Mouse (Mus musculus) cerebellum, adult 2 months (tissue): ENCODE results near the gene Serpine1. TPM values are rescaled to one million over a fixed set of nuclear protein-coding genes. Genes with fewer than 3 reads are reported as not detected.

Experiments
- DNase-seq, 2 experiments: peaks; one replicate each; pipeline ENCODE4 v3.0.0; 2021
- H3K27ac ChIP-seq: fragments of 200-500 bp; 2 replicates; pipeline ENCODE4 v1.5.1; 2012; ENCODE audit warnings: low read length, control low read depth, inconsistent platforms; ENCODE audit not compliant: insufficient read depth
- H3K27me3 ChIP-seq: fragments of 200-500 bp; 2 replicates; pipeline ENCODE4 v1.6.1; 2012; ENCODE audit warnings: inconsistent platforms, mild to moderate bottlenecking, low read length, moderate library complexity; ENCODE audit not compliant: control insufficient read depth, insufficient read depth
- H3K4me1 ChIP-seq: fragments of 200-500 bp; 2 replicates; pipeline ENCODE4 v1.6.1; 2011; ENCODE audit warnings: low read length; ENCODE audit not compliant: control insufficient read depth, insufficient read depth
- H3K4me3 ChIP-seq: fragments of 200-500 bp; replicated peaks from 2 replicates; pipeline ENCODE3; 2011; ENCODE audit warnings: mild to moderate bottlenecking, low read depth, low read length, control low read depth; ENCODE audit not compliant: insufficient read depth
- CTCF ChIP-seq: fragments of 200-500 bp; IDR thresholded peaks from 2 replicates; pipeline ENCODE4 v1.5.1; 2011; ENCODE audit warnings: low read depth, mild to moderate bottlenecking, control low read depth, low read length, moderate library complexity, borderline replicate concordance; ENCODE audit not compliant: insufficient read depth
- POLR2A ChIP-seq: fragments of 200-500 bp; IDR thresholded peaks from 2 replicates; pipeline ENCODE4 v1.6.1; 2011; ENCODE audit warnings: low read length, control low read depth, borderline replicate concordance; ENCODE audit not compliant: insufficient read depth
- WGBS: fragments of 180-500 bp; shearing (Covaris S2); methylation state at CpG from one replicate; pipeline ENCODE4 v1.1.7; 2018; 5-methylcytosine and 5-hydroxymethylcytosine counted together
- polyA plus RNA-seq: library from polyadenylated mRNA; depleted of rRNA; stranded (reverse); fragments of >200 nt; gene quantifications from 2 replicates; pipeline ENCODE4 v1.2.3, GENCODE M21; 2012

The Serpine1 gene
- polyA plus RNA-seq, 1 experiment = 0.38 TPM

- Histone ChIP-seq H3K4me1 (no peaks in the 10 kb centered on the region), H3K4me3 (peak overlapping the region; percentile 54), H3K27me3 (no peaks in the 10 kb centered on the region), H3K27ac (no peak overlapping the region)
- TF ChIP-seq CTCF = no peak
- no peak for TF ChIP-seq POLR2A
- under 1% methylated on average over 78 of the region's 78 CpGs for WGBS
- peak; percentile 39 to 48 for DNase-seq
These were observed 40.7 kb downstream of the Serpine1 start for GRCm38 (mm10) chr5:137031076-137032032.

GRCm38 (mm10) chr5:137030416-137030810, 41.7 kb downstream of the Serpine1 start:
- no peak for TF ChIP-seq CTCF
- no peak for TF ChIP-seq POLR2A
- Histone ChIP-seq H3K4me1 (no peaks in the 10 kb centered on the region), H3K27ac (no peak overlapping the region), H3K27me3 (no peaks in the 10 kb centered on the region), H3K4me3 (peak overlapping the region; percentile 54)
- no peak for DNase-seq
- WGBS = 5% methylated on average over 22 of the region's 22 CpGs

GRCm38 (mm10) chr5:137029643-137030415, 42.2 kb downstream of the Serpine1 start:
- Histone ChIP-seq H3K27ac (no peak overlapping the region), H3K4me3 (peak overlapping the region; percentile 54), H3K4me1 (no peaks in the 10 kb centered on the region), H3K27me3 (no peaks in the 10 kb centered on the region)
- under 1% methylated on average over 52 of the region's 52 CpGs for WGBS
- peak; percentile 94 to 96 for DNase-seq
- TF ChIP-seq CTCF = no peak
- TF ChIP-seq POLR2A = peak; percentile 94

GRCm38 (mm10) chr5:137029273-137029585, 42.8 kb downstream of the Serpine1 start:
- TF ChIP-seq POLR2A (no peak), CTCF (no peak)
- WGBS = under 1% methylated on average over 8 of the region's 8 CpGs
- no peaks in the 10 kb centered on the region for H3K27me3 ChIP-seq
- H3K4me1 ChIP-seq = no peaks in the 10 kb centered on the region
- DNase-seq = peak in 1 of 2 experiments; percentile 30
- no peak overlapping the region for H3K27ac ChIP-seq
- no peak overlapping the region for H3K4me3 ChIP-seq

- H3K27me3 ChIP-seq = no peaks in the 10 kb centered on the region
- no peak overlapping the region for H3K4me3 ChIP-seq
- no peak overlapping the region for H3K27ac ChIP-seq
- DNase-seq = no peak
- TF ChIP-seq CTCF = no peak
- no peak for TF ChIP-seq POLR2A
- WGBS = 5% methylated on average over 29 of the region's 29 CpGs
- no peaks in the 10 kb centered on the region for H3K4me1 ChIP-seq
These were observed 43.4 kb downstream of the Serpine1 start for GRCm38 (mm10) chr5:137028561-137029272.

GRCm38 (mm10) chr5:137026092-137026491, 46.0 kb downstream of the Serpine1 start, which contains the start of gene Vgf:
Vgf (plus strand) TSS chr5:137026392.
- no peak for TF ChIP-seq CTCF
- TF ChIP-seq POLR2A = no peak
- DNase-seq = no peak
- Histone ChIP-seq H3K27me3 (no peaks in the 10 kb centered on the region), H3K4me3 (peak within 1 kb of the TSS; percentile 2), H3K4me1 (no peaks in the 10 kb centered on the region), H3K27ac (no peak within 1 kb of the TSS)
- WGBS = 34% methylated on average over 4 of the region's 4 CpGs

- DNase-seq = peak; percentile 65 to 86
- Histone ChIP-seq H3K27me3 (no peaks in the 10 kb centered on the region), H3K4me1 (no peaks in the 10 kb centered on the region), H3K27ac (no peak overlapping the region), H3K4me3 (peak overlapping the region; percentile 2)
- under 1% methylated on average over 23 of the region's 23 CpGs for WGBS
- no peak for TF ChIP-seq POLR2A
- TF ChIP-seq CTCF = peak; percentile 95
These were observed 46.9 kb downstream of the Serpine1 start for GRCm38 (mm10) chr5:137025132-137025531.
